Mouse (Mus musculus) bone marrow macrophage, adult 2 months (primary cell): Measurements from ENCODE around the gene Plekhm1.

Experiments
- CTCF ChIP-seq: IDR thresholded peaks from 2 replicates; pipeline ENCODE4 v1.5.1; 2012; ENCODE audit warnings: low read depth, mild to moderate bottlenecking, low read length, moderate library complexity
- POLR2A ChIP-seq: IDR thresholded peaks from 2 replicates; pipeline ENCODE4 v1.6.1; 2012; ENCODE audit warnings: mild to moderate bottlenecking, low read depth, low read length, borderline replicate concordance

DNA sequence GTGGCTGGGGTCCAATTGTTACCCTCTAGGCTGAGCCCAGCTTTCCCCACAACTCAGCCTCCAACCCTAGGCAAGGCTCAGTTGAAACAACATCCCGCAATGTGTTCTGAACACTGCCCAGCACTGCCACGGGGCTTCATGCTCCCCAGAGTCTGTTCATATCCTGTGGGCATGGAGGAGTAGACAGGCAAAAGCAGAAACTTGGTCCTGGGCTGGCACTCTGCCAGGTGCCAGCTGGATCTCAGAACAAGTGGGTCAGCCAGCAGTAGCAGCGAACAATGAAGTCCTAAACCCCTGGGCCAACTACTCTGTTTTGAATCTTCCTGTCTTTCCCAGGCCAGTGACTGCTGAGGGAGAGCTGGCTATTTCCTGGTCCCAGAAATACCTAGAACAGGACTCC lies 40.4 kb downstream of the Plekhm1 start:
- TF ChIP-seq POLR2A (no peak), CTCF (no peak)
